Mouse (Mus musculus): ENCODE measurements around the gene Cd7. TPM values are rescaled to one million over a fixed set of nuclear protein-coding genes. Genes with fewer than 3 reads are reported as not detected.
"Not testable (repeated sequence)": the region's sequence is repeated elsewhere in the genome, so short reads cannot be mapped to it uniquely, and the experiment has no call there.

The Cd7 gene
- polyA plus RNA-seq (2012; ENCODE audit: insufficient read depth, insufficient read length, low replicate concordance, missing spikeins) = not detected in 2 replicates

GRCm38 (mm10) chr11:121039302-121039701 lies at the start of gene Cd7:
Gene Cd7 (minus strand): TSS chr11:121039418.
- H3K4me1 ChIP-seq (ENCODE audit: control insufficient read depth, insufficient read depth, low read length) = no peaks in the 10 kb centered on the region
- H3K4me3 ChIP-seq (ENCODE audit: insufficient read depth, low read depth, low read length) = no peak within 1 kb of the TSS
- TF ChIP-seq POLR2A (IDR thresholded peaks at IDR 0.05; ENCODE audit: insufficient read depth, low read depth, low read length) = no peak
- no peak for TF ChIP-seq CTCF (IDR thresholded peaks at IDR 0.05; ENCODE audit: insufficient read depth, low read depth, low read length)
- 83% methylated on average over 5 of the region's 5 CpGs for WGBS
- H3K27ac ChIP-seq (ENCODE audit: insufficient read depth, low read depth, low read length) = no peak within 1 kb of the TSS

DNA sequence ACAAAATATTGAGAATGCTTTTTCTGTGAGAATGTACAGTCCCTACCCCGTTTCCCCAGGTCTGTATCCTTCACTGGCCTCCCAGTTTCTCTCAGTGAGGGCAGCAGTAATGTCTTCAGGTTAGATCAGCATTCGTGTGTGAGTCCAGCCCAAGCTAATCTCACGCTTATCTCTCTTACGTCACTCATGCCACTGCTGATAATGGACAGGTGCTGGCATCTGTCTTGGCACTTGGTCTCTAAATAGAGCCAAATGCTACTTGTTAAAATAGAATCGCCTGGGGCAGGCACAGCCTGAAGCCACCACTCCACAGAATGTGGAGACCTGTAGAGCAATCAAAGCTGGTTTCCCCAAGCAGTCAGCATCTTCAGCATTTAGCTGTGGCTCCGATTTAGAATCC lies 49.8 kb upstream of the Cd7 start:
- no peak overlapping the region for H3K4me3 ChIP-seq (ENCODE audit: insufficient read depth, low read depth, low read length)
- TF ChIP-seq POLR2A (IDR thresholded peaks at IDR 0.05; ENCODE audit: insufficient read depth, low read depth, low read length) (no peak), CTCF (IDR thresholded peaks at IDR 0.05; ENCODE audit: insufficient read depth, low read depth, low read length) (no peak)
- no peak overlapping the region for H3K27ac ChIP-seq (ENCODE audit: insufficient read depth, low read depth, low read length)
- 89% methylated on average over 6 of the region's 6 CpGs for WGBS
- peaks cover 2% of the 10 kb centered on the region for H3K4me1 ChIP-seq (ENCODE audit: control insufficient read depth, insufficient read depth, low read length)

- WGBS = 67% methylated on average over 4 of the region's 4 CpGs
- TF ChIP-seq POLR2A (IDR thresholded peaks at IDR 0.05; ENCODE audit: insufficient read depth, low read depth, low read length) (no peak), CTCF (IDR thresholded peaks at IDR 0.05; ENCODE audit: insufficient read depth, low read depth, low read length) (no peak)
- Histone ChIP-seq H3K4me1 (ENCODE audit: control insufficient read depth, insufficient read depth, low read length) (peaks cover 5% of the 10 kb centered on the region), H3K4me3 (ENCODE audit: insufficient read depth, low read depth, low read length) (no peak overlapping the region), H3K27ac (ENCODE audit: insufficient read depth, low read depth, low read length) (no peak overlapping the region)
Observed at GRCm38 (mm10) chr11:121086296-121086695, 47.1 kb upstream of the Cd7 start.

DNA sequence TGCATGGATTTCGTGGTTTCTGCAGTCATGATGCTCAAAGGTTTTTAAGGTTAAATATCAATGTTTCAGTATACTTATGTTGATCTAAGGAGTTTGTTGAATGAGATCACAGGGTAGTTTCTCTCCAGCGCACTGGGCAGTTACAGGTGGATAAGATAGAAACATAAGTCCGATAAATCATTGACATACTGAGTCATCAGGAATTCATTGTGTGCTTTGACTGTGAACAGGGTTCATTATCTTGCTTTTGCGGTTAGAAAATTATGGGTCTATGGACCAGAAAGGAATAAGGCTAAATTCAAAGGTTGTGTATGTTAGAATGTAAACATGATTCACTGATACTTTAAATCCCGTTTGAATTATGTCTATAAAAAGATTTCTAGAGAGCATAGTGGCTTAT lies 46.0 kb upstream of the Cd7 start:
- Histone ChIP-seq H3K4me3 (ENCODE audit: insufficient read depth, low read depth, low read length) (no peak overlapping the region), H3K4me1 (ENCODE audit: control insufficient read depth, insufficient read depth, low read length) (peaks cover 3% of the 10 kb centered on the region; the same call in 1 of the 2 replicates), H3K27ac (ENCODE audit: insufficient read depth, low read depth, low read length) (no peak overlapping the region)
- 51% methylated on average over 5 of the region's 5 CpGs for WGBS
- no peak for TF ChIP-seq POLR2A (IDR thresholded peaks at IDR 0.05; ENCODE audit: insufficient read depth, low read depth, low read length)

GRCm38 (mm10) chr11:121082857-121083500 lies 43.8 kb upstream of the Cd7 start:
- peaks cover 3% of the 10 kb centered on the region; the same call in 1 of the 2 replicates for H3K4me1 ChIP-seq (ENCODE audit: control insufficient read depth, insufficient read depth, low read length)
- no peak overlapping the region for H3K4me3 ChIP-seq (ENCODE audit: insufficient read depth, low read depth, low read length)
- TF ChIP-seq CTCF (IDR thresholded peaks at IDR 0.05; ENCODE audit: insufficient read depth, low read depth, low read length) (no peak), POLR2A (IDR thresholded peaks at IDR 0.05; ENCODE audit: insufficient read depth, low read depth, low read length) (no peak)
- WGBS = 62% methylated on average over 6 of the region's 6 CpGs
- no peak overlapping the region for H3K27ac ChIP-seq (ENCODE audit: insufficient read depth, low read depth, low read length)

DNA sequence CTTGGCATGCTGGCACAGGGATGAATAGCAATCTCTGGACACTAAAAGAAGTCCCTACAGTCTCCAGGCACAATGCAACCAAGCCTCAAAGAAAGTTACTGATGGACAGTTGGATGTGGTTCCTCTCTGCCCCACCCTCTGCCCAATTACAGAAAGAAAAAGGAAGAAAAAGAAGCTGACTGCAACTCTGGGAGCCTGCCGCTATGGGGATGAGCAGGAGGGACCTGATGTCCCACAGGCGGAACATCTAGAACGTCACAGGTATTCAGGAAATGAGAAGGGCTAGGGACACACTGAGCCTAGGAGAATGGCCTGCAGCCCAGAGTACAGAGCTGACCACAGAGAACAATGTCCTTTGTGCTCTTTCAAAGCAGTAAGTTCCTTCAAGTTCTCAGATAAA lies 43.0 kb upstream of the Cd7 start:
- Histone ChIP-seq H3K4me1 (ENCODE audit: control insufficient read depth, insufficient read depth, low read length) (peaks cover 3% of the 10 kb centered on the region; the same call in 1 of the 2 replicates), H3K4me3 (ENCODE audit: insufficient read depth, low read depth, low read length) (no peak overlapping the region), H3K27ac (ENCODE audit: insufficient read depth, low read depth, low read length) (no peak overlapping the region)
- TF ChIP-seq POLR2A (IDR thresholded peaks at IDR 0.05; ENCODE audit: insufficient read depth, low read depth, low read length) (no peak), CTCF (IDR thresholded peaks at IDR 0.05; ENCODE audit: insufficient read depth, low read depth, low read length) (no peak)
- WGBS = 86% methylated on average over 3 of the region's 3 CpGs

DNA sequence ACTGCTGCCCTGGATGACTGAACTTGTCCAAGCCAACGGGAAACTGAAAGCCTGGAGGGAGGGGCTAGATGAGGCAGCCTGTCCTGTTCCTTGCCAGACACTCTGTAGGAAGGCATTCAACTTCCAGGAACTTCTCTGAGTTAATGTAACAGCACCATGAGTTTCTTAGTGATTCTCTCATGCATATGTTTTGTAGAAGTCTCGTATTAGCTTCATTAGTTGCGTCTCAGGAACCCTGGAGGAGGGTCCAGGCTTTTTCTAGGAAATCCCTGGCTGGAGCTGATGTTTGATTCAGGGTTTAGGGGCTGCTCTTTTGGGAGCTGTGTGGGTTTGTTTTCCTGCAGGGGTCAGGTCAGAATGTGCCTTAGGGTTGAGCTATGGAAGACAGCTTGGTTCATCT lies 41.9 kb upstream of the Cd7 start, which contains the start of gene Sectm1a:
Gene Sectm1a, minus strand, starts transcription at position 101 of the 400 bp plus-strand sequence.
- H3K4me1 ChIP-seq (ENCODE audit: control insufficient read depth, insufficient read depth, low read length) = peaks cover 3% of the 10 kb centered on the region; the same call in 1 of the 2 replicates
- no peak for TF ChIP-seq POLR2A (IDR thresholded peaks at IDR 0.05; ENCODE audit: insufficient read depth, low read depth, low read length)
- TF ChIP-seq CTCF (IDR thresholded peaks at IDR 0.05; ENCODE audit: insufficient read depth, low read depth, low read length) = no peak
- no peak within 1 kb of the TSS for H3K4me3 ChIP-seq (ENCODE audit: insufficient read depth, low read depth, low read length)
- no peak within 1 kb of the TSS for H3K27ac ChIP-seq (ENCODE audit: insufficient read depth, low read depth, low read length)
- WGBS = 75% methylated on average over 3 of the region's 3 CpGs

GRCm38 (mm10) chr11:121080330-121080729 lies 41.1 kb upstream of the Cd7 start:
- 97% methylated on average over 8 of the region's 8 CpGs for WGBS
- no peak for TF ChIP-seq CTCF (IDR thresholded peaks at IDR 0.05; ENCODE audit: insufficient read depth, low read depth, low read length)
- H3K4me3 ChIP-seq (ENCODE audit: insufficient read depth, low read depth, low read length) = no peak overlapping the region
- H3K4me1 ChIP-seq (ENCODE audit: control insufficient read depth, insufficient read depth, low read length) = peaks cover 3% of the 10 kb centered on the region; the same call in 1 of the 2 replicates
- H3K27ac ChIP-seq (ENCODE audit: insufficient read depth, low read depth, low read length) = no peak overlapping the region

DNA sequence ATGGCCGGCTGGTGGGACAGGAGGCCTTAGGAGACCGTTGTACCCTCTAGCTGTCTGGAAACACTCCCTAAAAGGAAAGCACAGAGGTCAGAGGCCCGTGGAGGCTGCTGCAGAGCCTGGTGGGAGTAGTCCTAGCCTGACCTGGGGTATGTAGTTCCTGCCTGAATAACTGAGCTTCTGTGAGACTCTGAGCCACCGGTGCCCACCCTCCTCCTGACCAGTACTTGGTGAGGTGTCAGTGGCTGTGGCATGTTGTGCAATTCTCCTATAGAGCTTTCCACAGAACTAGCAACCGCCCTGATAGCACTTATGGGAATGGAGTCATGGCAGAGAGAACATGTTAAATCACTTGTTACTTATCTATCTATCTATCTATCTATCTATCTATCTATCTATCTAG lies 36.4 kb upstream of the Cd7 start:
- Histone ChIP-seq H3K4me1 (ENCODE audit: control insufficient read depth, insufficient read depth, low read length) (no peaks in the 10 kb centered on the region), H3K4me3 (ENCODE audit: insufficient read depth, low read depth, low read length) (no peak overlapping the region), H3K27ac (ENCODE audit: insufficient read depth, low read depth, low read length) (no peak overlapping the region)
- 83% methylated on average over 5 of the region's 5 CpGs for WGBS
- TF ChIP-seq POLR2A (IDR thresholded peaks at IDR 0.05; ENCODE audit: insufficient read depth, low read depth, low read length) (no peak), CTCF (IDR thresholded peaks at IDR 0.05; ENCODE audit: insufficient read depth, low read depth, low read length) (no peak)

DNA sequence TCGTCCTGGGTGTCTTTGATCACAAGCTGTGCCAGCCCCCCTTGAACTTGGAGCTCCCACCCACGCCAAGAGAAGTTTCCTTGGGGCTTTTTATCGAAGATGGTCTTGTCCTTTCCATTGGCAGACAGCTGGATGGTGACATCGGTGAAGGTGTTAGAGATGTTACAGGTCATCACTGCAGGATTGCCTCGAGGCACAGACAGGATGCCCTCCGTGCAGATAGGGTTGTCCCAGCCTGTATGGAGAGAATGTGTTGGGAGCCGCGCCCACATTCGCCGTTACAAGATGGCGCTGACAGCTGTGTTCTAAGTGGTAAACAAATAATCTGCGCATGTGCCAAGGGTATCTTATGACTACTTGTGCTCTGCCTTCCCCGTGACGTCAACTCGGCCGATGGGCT lies 30.4 kb upstream of the Cd7 start:
- WGBS = 93% methylated on average over 12 of the region's 16 CpGs
- not testable (repeated sequence) for H3K27ac ChIP-seq (ENCODE audit: insufficient read depth, low read depth, low read length); H3K4me1 ChIP-seq (ENCODE audit: control insufficient read depth, insufficient read depth, low read length); H3K4me3 ChIP-seq (ENCODE audit: insufficient read depth, low read depth, low read length)
